ENCODE assay signal across 24 mouse cellular contexts in genomic region chr13:13589032-13589431, GRCm38 (mm10). TPM values are rescaled to one million over a fixed set of nuclear protein-coding genes. Genes with fewer than 3 reads are reported as not detected.
DNase-seq lines count a peak whose midpoint lies in the region; ATAC-seq lines count a peak whose summit lies in the region.
"Had no signal": no experiment of that assay in that cellular context is flagged by ENCODE, and none has a peak within 500 bp of the region (broad histone marks: within the 10 kb centered on the region; RNA-seq: fewer than 3 reads in every experiment).

No protein-coding gene starts in this region.

- no peak overlapping the region for H3K4me2 ChIP-seq in kidney, embryonic 15.5 days

- no peak overlapping the region for H3K9ac ChIP-seq in kidney, embryonic 15.5 days
- H3K9ac ChIP-seq: embryonic facial prominence, embryonic 13.5 days; forebrain, embryonic 12.5 days; forebrain, postnatal 0 days; hindbrain, embryonic 12.5 days; limb, embryonic 15.5 days; lung, embryonic 15.5 days had no signal

- peaks cover 14% of the 10 kb centered on the region for H3K4me1 ChIP-seq in kidney, embryonic 15.5 days
- H3K4me1 ChIP-seq in megakaryocyte, embryonic 14.5 days = peaks cover 57% of the 10 kb centered on the region
- H3K4me1 ChIP-seq: hindbrain, embryonic 12.5 days had no signal

- no peaks in the 10 kb centered on the region for H3K36me3 ChIP-seq in kidney, embryonic 15.5 days
- H3K36me3 ChIP-seq in megakaryocyte, embryonic 14.5 days (replicated peaks; ENCODE audit: low read length) = peaks cover 2% of the 10 kb centered on the region
- H3K36me3 ChIP-seq: embryonic facial prominence, embryonic 13.5 days; forebrain, embryonic 12.5 days; hindbrain, embryonic 12.5 days; limb, embryonic 10.5 days; limb, embryonic 15.5 days; lung, embryonic 15.5 days had no signal

- H3K27ac ChIP-seq in kidney, embryonic 15.5 days = peak overlapping the region; percentile 81; the same call in 1 of the 2 replicates
- H3K27ac ChIP-seq: forebrain, embryonic 12.5 days had no signal

- ATAC-seq in kidney, embryonic 15.5 days (replicated peaks; ENCODE audit: low FRiP score) = no peak
- ATAC-seq in megakaryocyte, adult 5-6 weeks (ENCODE audit: poor library complexity, severe bottlenecking) = no peak

- peak; percentile 46 for DNase-seq in cerebellum, adult 9-10 months
- DNase-seq in cerebellum, postnatal 10 days = no peak
- no peak for DNase-seq in kidney, postnatal 36 days
- peak; percentile 77 for DNase-seq in yolk sac, embryonic 10.5 days (ENCODE audit: low spot score)
- no peak for DNase-seq in heart, postnatal 4 days
- DNase-seq: adrenal gland, adult 8-10 months; cerebellum, adult 8-10 months; forebrain, postnatal 0 days; gastrocnemius, postnatal 14 days; heart, postnatal 14 days; kidney, postnatal 14 days; lung, postnatal 4 days; right cerebral cortex, postnatal 14 days; thymus, postnatal 4 days had no signal

- H3K27me3 ChIP-seq in kidney, embryonic 15.5 days = no peaks in the 10 kb centered on the region
- H3K27me3 ChIP-seq in megakaryocyte, embryonic 14.5 days (replicated peaks) = no peaks in the 10 kb centered on the region
- H3K27me3 ChIP-seq: CH12.LX; embryonic facial prominence, embryonic 13.5 days; forebrain, embryonic 12.5 days; hindbrain, embryonic 12.5 days; limb, embryonic 15.5 days; lung, embryonic 15.5 days had no signal

- no peak overlapping the region for H3K4me3 ChIP-seq in kidney, embryonic 15.5 days (replicated peaks)
- peak overlapping the region; percentile 21 for H3K4me3 ChIP-seq in megakaryocyte, embryonic 14.5 days (replicated peaks)

- no peaks in the 10 kb centered on the region for H3K9me3 ChIP-seq in kidney, embryonic 15.5 days (replicated peaks)
- no peaks in the 10 kb centered on the region for H3K9me3 ChIP-seq in megakaryocyte, embryonic 14.5 days
- H3K9me3 ChIP-seq: embryonic facial prominence, embryonic 13.5 days; forebrain, embryonic 12.5 days; hindbrain, embryonic 12.5 days; limb, embryonic 10.5 days; limb, embryonic 15.5 days; lung, embryonic 15.5 days had no signal

- 95% methylated on average over 2 of the region's 2 CpGs for WGBS in kidney, embryonic 15.5 days

RNA-seq across cellular contexts. Expression of gene Lyst, which starts 1.2 kb away (rescaled TPM):
- 4.2 and 6.3 TPM in 2 replicates for polyA plus RNA-seq in kidney, embryonic 15.5 days (2015; fragmentation: Nextera tagmentation; extraction: Ambion mirVana)
- 0.91 and 0.93 TPM in 2 replicates for polyA plus RNA-seq in megakaryocyte, embryonic 14.5 days (2012; ENCODE audit: insufficient read depth, low replicate concordance)
- 166 and 194 TPM in 2 replicates for total RNA-seq in megakaryocyte, adult 5-6 weeks (2015)
- total RNA-seq in megakaryocyte, adult 5-6 weeks (2017) = 188 and 200 TPM in 2 replicates
- total RNA-seq in heart, postnatal 4 days (2021) = 10 to 100 TPM; 13.1 to 14.5 TPM

Comparison
In these comparisons a context has a peak if more than half of its experiments do, and no peak if none do; other contexts are left out.
1. DNase-seq: peak in cerebellum, adult 9-10 months (single experiment) and yolk sac, embryonic 10.5 days (single experiment); none in cerebellum, postnatal 10 days (0 of 2), kidney, postnatal 36 days (0 of 2) and heart, postnatal 4 days (single experiment).
2. RNA of gene Lyst, which starts 1.2 kb away (total RNA-seq): 166 to 200 TPM in megakaryocyte, adult 5-6 weeks; 13.1 to 14.5 TPM in heart, postnatal 4 days; every median in the first group is over 10 times any median in the second.